In genomic region chr7:133933378-133933777, GRCm38 (mm10) we compare ENCODE assay signal across 18 mouse cellular contexts.
DNase-seq lines count a peak whose midpoint lies in the region; ATAC-seq and TF ChIP-seq lines count a peak whose summit lies in the region.
"Had no signal": no experiment of that assay in that cellular context is flagged by ENCODE, and none has a peak within 500 bp of the region (broad histone marks: within the 10 kb centered on the region; RNA-seq: fewer than 3 reads in every experiment).

No protein-coding gene starts in this region.

- WGBS in intestine, embryonic 14.5 days, result 23% methylated on average over 6 of the region's 6 CpGs
- 46% methylated on average over 6 of the region's 6 CpGs for WGBS in intestine, postnatal 0 days
- 15% methylated on average over 6 of the region's 6 CpGs for WGBS in lung, embryonic 15.5 days
- WGBS in lung, adult 2 months, result 27% methylated on average over 6 of the region's 6 CpGs
- WGBS in embryonic facial prominence, embryonic 13.5 days, result 15% methylated on average over 6 of the region's 6 CpGs
- 28% methylated on average over 6 of the region's 6 CpGs for WGBS in stomach, embryonic 14.5 days

- TF ChIP-seq POLR2A in lung, adult 2 months (IDR thresholded peaks at IDR 0.05; ENCODE audit: borderline replicate concordance, extremely low read depth, low read depth, low read length), result no peak

- no peak for TF ChIP-seq CTCF in intestine, postnatal 0 days (IDR thresholded peaks at IDR 0.05; ENCODE audit: low read depth)
- TF ChIP-seq CTCF in lung, adult 2 months (IDR thresholded peaks at IDR 0.05; ENCODE audit: insufficient read depth, low read length), result no peak

- no peaks in the 10 kb centered on the region for H3K36me3 ChIP-seq in intestine, embryonic 14.5 days (ENCODE audit: control insufficient read depth, insufficient read depth, low read length)
- H3K36me3 ChIP-seq in intestine, postnatal 0 days (ENCODE audit: control insufficient read depth, insufficient read depth), result no peaks in the 10 kb centered on the region
- peaks cover 23% of the 10 kb centered on the region; the same call in 1 of the 2 replicates for H3K36me3 ChIP-seq in lung, embryonic 15.5 days
- H3K36me3 ChIP-seq in embryonic facial prominence, embryonic 13.5 days, result no peaks in the 10 kb centered on the region
- no peaks in the 10 kb centered on the region for H3K36me3 ChIP-seq in stomach, embryonic 14.5 days (ENCODE audit: control insufficient read depth, insufficient read depth, low read length)
- H3K36me3 ChIP-seq: forebrain, embryonic 10.5 days; G1E; liver, embryonic 15.5 days; neural tube, embryonic 15.5 days had no signal

- no peaks in the 10 kb centered on the region; the same call in 1 of the 2 replicates for H3K27me3 ChIP-seq in intestine, embryonic 14.5 days (replicated peaks; ENCODE audit: control insufficient read depth, insufficient read depth, low read length)
- H3K27me3 ChIP-seq in intestine, postnatal 0 days (replicated peaks; ENCODE audit: control insufficient read depth, insufficient read depth, low read length), result 0 out of 2 replicates have a peak, but pooled peaks cover 2% of the 10 kb centered on the region
- no peaks in the 10 kb centered on the region for H3K27me3 ChIP-seq in lung, embryonic 15.5 days
- no peaks in the 10 kb centered on the region for H3K27me3 ChIP-seq in embryonic facial prominence, embryonic 13.5 days
- H3K27me3 ChIP-seq in stomach, embryonic 14.5 days (ENCODE audit: control insufficient read depth, insufficient read depth, low read length), result peaks cover 10% of the 10 kb centered on the region; the same call in 1 of the 2 replicates
- H3K27me3 ChIP-seq: liver, embryonic 15.5 days; neural tube, embryonic 15.5 days had no signal

- H3K4me3 ChIP-seq in intestine, embryonic 14.5 days (ENCODE audit: low read depth, low read length), result no peak overlapping the region
- H3K4me3 ChIP-seq in intestine, postnatal 0 days (ENCODE audit: low read depth, low read length), result no peak overlapping the region
- H3K4me3 ChIP-seq in lung, embryonic 15.5 days, result no peak overlapping the region
- H3K4me3 ChIP-seq in lung, adult 2 months (replicated peaks; ENCODE audit: extremely low read depth, low read depth, low read length), result no peak overlapping the region
- H3K4me3 ChIP-seq in embryonic facial prominence, embryonic 13.5 days, result no peak overlapping the region
- H3K4me3 ChIP-seq in stomach, embryonic 14.5 days (ENCODE audit: low read depth, low read length), result no peak overlapping the region
- H3K4me3 ChIP-seq: forebrain, embryonic 10.5 days; left cerebral cortex, adult 2 months; liver, embryonic 15.5 days; neural tube, embryonic 15.5 days had no signal

- H3K9ac ChIP-seq in intestine, embryonic 14.5 days (ENCODE audit: low read length), result no peak overlapping the region
- no peak overlapping the region for H3K9ac ChIP-seq in intestine, postnatal 0 days (ENCODE audit: low read depth, low read length)
- no peak overlapping the region for H3K9ac ChIP-seq in lung, embryonic 15.5 days
- no peak overlapping the region for H3K9ac ChIP-seq in embryonic facial prominence, embryonic 13.5 days
- no peak overlapping the region for H3K9ac ChIP-seq in stomach, embryonic 14.5 days (replicated peaks; ENCODE audit: low read depth, low read length)
- H3K9ac ChIP-seq: liver, embryonic 15.5 days; neural tube, embryonic 15.5 days had no signal

- H3K9me3 ChIP-seq in intestine, embryonic 14.5 days (ENCODE audit: control insufficient read depth, low read length), result no peaks in the 10 kb centered on the region
- no peaks in the 10 kb centered on the region for H3K9me3 ChIP-seq in intestine, postnatal 0 days (ENCODE audit: control insufficient read depth)
- no peaks in the 10 kb centered on the region for H3K9me3 ChIP-seq in lung, embryonic 15.5 days
- no peaks in the 10 kb centered on the region for H3K9me3 ChIP-seq in embryonic facial prominence, embryonic 13.5 days
- H3K9me3 ChIP-seq in stomach, embryonic 14.5 days (ENCODE audit: control insufficient read depth, low read depth, low read length), result no peaks in the 10 kb centered on the region
- H3K9me3 ChIP-seq: forebrain, embryonic 10.5 days; liver, embryonic 15.5 days; neural tube, embryonic 15.5 days had no signal

- DNase-seq in intestine, embryonic 14.5 days (ENCODE audit: low spot score), result peak; percentile 67
- DNase-seq in lung, adult 2 months, result no peak
- DNase-seq in frontal cortex, postnatal 10 days (ENCODE audit: low spot score in 2 of 2), result no peak
- no peak for DNase-seq in urinary bladder, postnatal 36 days (ENCODE audit: low spot score in 2 of 2)
- DNase-seq: cerebellum, adult 11-12 months; kidney, adult 18-20 months; right cerebral cortex, postnatal 25 days; thymus, postnatal 25 days had no signal

- ATAC-seq in intestine, embryonic 14.5 days (replicated peaks; ENCODE audit: low FRiP score, low TSS enrichment, low read depth), result peak; percentile 58; the same call in 1 of the 2 replicates
- no peak for ATAC-seq in intestine, postnatal 0 days
- peak; percentile 89 for ATAC-seq in lung, embryonic 15.5 days (ENCODE audit: borderline replicate concordance, extremely low read depth, low FRiP score, low TSS enrichment)
- peak; percentile 56; the same call in 1 of the 2 replicates for ATAC-seq in embryonic facial prominence, embryonic 13.5 days (ENCODE audit: insufficient number of reproducible peaks, insufficient read depth, low FRiP score, low TSS enrichment, low read depth)
- ATAC-seq in stomach, embryonic 14.5 days (ENCODE audit: insufficient number of reproducible peaks, insufficient read depth, low FRiP score, low read depth), result peak; percentile 73; the same call in 1 of the 2 replicates

- peaks cover 12% of the 10 kb centered on the region for H3K4me1 ChIP-seq in intestine, embryonic 14.5 days (replicated peaks; ENCODE audit: control insufficient read depth, insufficient read depth, low read length)
- 0 out of 2 replicates have a peak, but pooled peaks cover 2% of the 10 kb centered on the region for H3K4me1 ChIP-seq in intestine, postnatal 0 days (replicated peaks; ENCODE audit: control insufficient read depth, insufficient read depth, low read length)
- peaks cover 27% of the 10 kb centered on the region for H3K4me1 ChIP-seq in lung, embryonic 15.5 days
- no peaks in the 10 kb centered on the region for H3K4me1 ChIP-seq in lung, adult 2 months (ENCODE audit: control insufficient read depth, insufficient read depth, low read length)
- peaks cover 14% of the 10 kb centered on the region for H3K4me1 ChIP-seq in embryonic facial prominence, embryonic 13.5 days
- H3K4me1 ChIP-seq in stomach, embryonic 14.5 days (ENCODE audit: control insufficient read depth, insufficient read depth, low read length), result peaks cover 14% of the 10 kb centered on the region; the same call in 1 of the 2 replicates
- H3K4me1 ChIP-seq: liver, embryonic 15.5 days had no signal

- no peak overlapping the region for H3K4me2 ChIP-seq in intestine, embryonic 14.5 days (ENCODE audit: low read length)
- H3K4me2 ChIP-seq in intestine, postnatal 0 days (replicated peaks; ENCODE audit: low read depth), result no peak overlapping the region
- no peak overlapping the region for H3K4me2 ChIP-seq in lung, embryonic 15.5 days
- no peak overlapping the region for H3K4me2 ChIP-seq in embryonic facial prominence, embryonic 13.5 days
- H3K4me2 ChIP-seq in stomach, embryonic 14.5 days (replicated peaks; ENCODE audit: low read depth, low read length), result no peak overlapping the region
- H3K4me2 ChIP-seq: heart, embryonic 11.5 days; liver, embryonic 15.5 days; neural tube, embryonic 15.5 days had no signal

- peak overlapping the region; percentile 8; the same call in 1 of the 2 replicates for H3K27ac ChIP-seq in intestine, embryonic 14.5 days (ENCODE audit: low read depth)
- no peak overlapping the region for H3K27ac ChIP-seq in intestine, postnatal 0 days (ENCODE audit: low read depth, low read length)
- no peak overlapping the region for H3K27ac ChIP-seq in lung, embryonic 15.5 days
- no peak overlapping the region for H3K27ac ChIP-seq in embryonic facial prominence, embryonic 13.5 days
- peak overlapping the region; percentile 50; the same call in 1 of the 2 replicates for H3K27ac ChIP-seq in stomach, embryonic 14.5 days (ENCODE audit: low read length)
- H3K27ac ChIP-seq: forebrain, embryonic 10.5 days; left cerebral cortex, adult 2 months; liver, embryonic 15.5 days; neural tube, embryonic 15.5 days had no signal

Comparison
In these comparisons a context has a peak if more than half of its experiments do, and no peak if none do; other contexts are left out.
1. H3K27ac ChIP-seq: peak in intestine, embryonic 14.5 days (single experiment) and stomach, embryonic 14.5 days (single experiment); none in intestine, postnatal 0 days (single experiment), lung, embryonic 15.5 days (single experiment) and embryonic facial prominence, embryonic 13.5 days (single experiment).